Mouse (Mus musculus): ENCODE results near the gene Asl.

Asl gene

DNA sequence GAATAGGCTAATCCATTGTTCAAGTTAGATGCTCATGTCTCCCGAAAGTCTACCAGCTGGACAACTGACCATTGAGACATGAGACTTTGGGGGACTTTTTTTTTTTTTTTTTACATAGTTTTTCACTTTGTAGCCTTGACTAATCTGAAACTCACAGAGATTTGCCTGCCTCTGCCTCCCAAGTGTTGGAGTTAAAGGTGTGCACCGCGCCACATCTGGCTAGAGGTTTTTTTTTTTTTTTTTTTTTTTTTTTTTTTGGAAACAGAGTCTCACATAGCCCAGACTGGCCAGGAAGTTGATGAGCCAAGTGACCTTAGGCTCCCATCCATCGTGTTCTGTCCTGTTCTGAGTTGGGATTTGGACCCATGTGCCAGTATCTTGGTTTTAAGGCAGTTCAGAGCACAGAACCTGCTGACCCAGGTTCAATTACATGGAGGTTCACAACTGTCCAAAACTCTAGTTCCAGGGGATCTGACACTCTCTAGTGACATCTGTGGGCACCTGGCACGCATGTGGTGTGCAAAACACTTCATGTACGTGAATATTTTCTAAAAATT lies 20.9 kb downstream of the Asl start:
- no peak for DNase-seq (ENCODE audit: extremely low spot score, low read depth, low spot score)

DNA sequence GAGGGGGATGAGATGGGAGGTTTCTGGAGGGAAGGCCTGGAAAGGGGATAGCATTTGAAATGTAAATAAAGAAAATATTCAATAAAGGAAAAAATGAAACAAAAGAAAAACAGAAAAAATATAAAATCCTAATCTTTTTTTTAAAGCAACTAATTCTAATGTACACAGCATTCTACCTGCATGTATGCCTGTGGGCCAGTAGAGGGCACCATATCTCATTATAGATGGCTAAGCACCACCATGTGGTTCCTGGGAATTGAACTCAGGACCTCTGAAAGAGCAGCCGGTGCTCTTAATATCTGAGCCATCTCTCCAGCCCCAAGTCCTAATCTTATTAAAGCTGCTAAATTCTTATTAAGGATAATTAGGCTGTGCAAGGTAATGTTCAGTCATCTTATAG lies 21.7 kb downstream of the Asl start:
- no peak for DNase-seq (ENCODE audit: extremely low spot score, low read depth, low spot score)

DNA sequence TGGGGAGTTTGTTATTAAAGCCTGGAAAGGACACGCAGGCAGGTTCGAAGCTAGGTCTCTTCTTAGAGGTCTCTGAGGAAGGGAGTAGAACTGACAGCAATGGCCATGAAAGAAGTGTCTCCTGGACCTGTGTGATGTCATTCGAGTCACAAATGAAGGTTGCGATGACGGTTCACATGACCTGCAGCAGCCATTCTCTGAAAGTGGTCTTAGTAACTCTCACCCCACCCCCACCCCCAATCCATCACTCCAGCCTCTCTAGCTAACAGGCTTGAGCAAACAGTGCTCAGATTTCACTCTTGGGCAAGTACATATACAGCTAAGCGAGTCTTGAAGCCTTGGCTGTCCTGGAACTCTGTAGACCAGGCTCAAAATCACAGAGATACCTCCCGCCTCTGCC lies 25.8 kb downstream of the Asl start:
- no peak for DNase-seq (ENCODE audit: extremely low spot score, low read depth, low spot score)

DNA sequence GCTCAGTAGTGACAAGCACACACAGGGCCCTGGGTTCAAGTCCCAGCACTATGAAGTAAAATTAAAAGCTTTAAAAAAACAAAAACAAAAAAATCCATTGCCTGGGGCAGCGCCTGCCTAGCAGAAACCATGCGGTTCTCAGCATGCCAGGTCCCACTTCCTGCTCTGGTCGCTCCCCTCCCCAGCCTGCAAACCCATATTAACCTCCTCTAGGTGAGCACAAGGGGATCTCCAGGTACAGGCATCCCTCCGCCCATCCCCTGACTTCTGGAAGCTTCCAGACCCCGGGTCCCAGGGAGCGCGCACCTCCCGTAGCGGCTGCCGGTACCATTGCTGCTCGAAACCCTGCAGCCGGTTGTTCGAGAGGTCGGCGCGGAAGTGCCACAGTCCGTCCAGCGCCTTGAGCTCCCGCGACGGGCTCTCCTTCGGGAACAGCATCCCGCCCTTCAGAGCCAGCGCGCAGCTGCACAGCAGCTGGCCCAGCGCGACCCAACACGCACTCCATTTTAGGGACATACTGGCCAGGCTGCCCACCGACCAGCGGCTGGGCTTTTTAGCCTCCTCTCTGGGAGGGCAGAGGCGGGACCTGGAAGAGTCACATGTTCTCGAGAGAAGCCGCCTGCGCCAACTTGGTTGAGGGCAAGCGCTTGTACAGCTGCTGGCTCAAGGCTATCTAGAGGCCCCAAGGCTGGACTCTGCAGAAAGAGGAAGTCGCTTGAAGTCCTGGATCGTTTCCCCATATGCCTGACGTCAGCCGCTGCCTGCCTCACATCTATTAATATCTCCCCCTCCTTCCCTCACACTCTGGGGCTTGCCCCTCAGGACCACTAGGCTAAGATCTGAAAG lies 26.5 kb downstream of the Asl start, which contains the start of gene Gusb:
Gusb (minus strand) TSS at position 749 of the 846 bp plus-strand sequence.
- DNase-seq (ENCODE audit: extremely low spot score, low read depth, low spot score), result no peak

DNA sequence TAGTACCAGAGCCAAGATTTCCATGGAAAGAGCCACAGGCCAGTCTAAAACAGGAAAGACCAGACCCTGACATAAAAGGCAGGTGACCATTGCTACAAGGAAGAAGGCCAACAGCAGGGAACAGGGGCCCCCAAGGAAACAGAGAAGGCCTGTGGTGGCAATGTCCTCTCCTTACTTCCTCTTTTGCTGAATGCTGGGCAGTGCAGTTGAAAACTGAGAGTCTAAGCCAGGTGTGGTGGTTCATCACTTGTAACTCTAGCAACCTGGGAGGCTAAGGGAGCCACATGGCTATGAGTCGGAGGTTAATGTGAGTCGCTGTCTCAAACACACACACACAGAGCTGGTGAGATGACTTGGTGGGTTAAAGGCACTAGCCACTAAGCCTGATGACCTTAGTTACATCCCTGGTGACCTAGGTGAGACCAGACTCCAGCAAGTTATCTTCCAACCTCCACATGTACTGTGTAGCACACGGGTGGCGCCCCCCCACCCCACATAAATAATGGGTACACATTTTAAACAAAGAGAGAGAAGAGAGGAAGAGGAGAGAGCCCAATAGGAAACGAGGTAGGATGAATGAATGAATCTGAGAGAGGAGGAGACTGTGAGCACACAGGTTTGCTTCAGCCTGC lies 27.6 kb downstream of the Asl start:
- no peak for DNase-seq (ENCODE audit: extremely low spot score, low read depth, low spot score)

DNA sequence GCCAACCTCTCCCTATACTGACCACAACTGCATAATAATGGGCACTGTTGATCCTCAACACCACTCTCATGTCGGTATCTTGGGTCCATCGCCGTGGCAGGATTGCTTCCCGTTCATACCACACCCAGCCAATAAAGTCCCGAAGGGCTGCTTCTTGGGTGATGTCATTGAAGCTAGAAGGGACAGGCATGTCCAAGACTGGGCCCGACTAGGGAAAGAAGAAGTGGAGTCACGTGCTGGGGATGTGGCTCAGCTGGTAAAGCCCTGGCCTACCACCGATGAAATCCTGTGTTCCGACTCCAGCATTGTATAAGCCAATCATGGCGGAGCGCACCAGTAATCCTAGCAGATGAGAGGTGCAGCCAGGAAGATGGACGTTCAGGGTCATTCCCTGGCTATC lies 28.3 kb downstream of the Asl start:
- DNase-seq (ENCODE audit: extremely low spot score, low read depth, low spot score), result no peak

DNA sequence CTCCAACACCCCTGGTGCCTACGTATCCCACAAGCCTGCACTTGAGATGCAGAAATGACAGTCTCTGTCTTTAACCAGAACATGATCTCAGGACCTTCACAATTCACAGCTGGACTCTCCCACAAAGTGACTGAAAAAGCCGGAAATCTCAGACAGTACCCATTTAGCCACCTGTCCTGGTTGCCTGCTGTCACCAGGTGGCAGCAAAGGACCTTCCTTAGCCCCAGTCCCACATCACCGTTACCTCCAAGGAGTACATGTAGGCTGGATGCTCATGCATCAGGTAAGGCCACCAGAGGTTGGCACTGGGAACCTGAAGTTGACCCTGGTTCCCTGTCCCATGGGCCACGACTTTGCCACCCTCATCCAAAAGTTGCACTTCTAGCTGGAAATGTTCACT lies 29.9 kb downstream of the Asl start:
- DNase-seq (ENCODE audit: extremely low spot score, low read depth, low spot score), result no peak

DNA sequence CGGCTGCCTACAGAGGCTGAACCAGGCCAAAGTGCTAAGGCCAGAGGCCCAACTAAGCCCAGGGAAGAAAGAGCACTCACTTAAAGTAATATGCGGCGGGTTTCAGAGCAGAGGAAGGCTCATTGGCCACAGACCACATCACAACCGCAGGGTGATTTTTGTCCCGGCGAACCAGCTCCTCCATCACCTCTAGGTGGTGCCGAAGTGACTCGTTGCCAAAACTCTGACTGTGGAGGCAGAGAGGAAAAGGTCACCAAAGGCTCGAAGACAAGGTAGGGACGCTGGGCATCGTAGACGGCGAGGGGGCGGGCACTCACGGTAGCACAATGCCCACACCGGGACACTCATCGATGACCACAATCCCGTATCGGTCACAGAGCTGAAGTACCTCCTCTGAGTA lies 31.3 kb downstream of the Asl start:
- no peak for DNase-seq (ENCODE audit: extremely low spot score, low read depth, low spot score)

DNA sequence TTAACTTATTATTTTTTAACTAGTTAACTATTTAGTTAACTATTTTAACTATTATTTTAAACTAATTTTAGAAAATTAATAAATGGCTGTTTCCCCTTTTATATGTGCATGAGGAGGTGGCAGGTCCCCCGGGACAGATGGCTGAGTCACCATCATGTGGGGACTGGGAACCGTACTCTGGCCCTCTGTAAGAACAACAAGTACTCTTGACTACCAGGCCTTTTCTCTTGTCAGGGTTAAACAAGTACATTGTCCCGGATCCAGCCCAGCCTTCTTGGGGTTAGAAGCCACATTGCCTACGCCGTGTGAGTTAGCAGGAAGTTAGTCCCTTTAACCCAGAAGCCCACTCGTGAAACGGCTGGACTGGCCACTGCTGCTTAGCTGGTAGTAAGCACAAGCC lies 34.1 kb downstream of the Asl start:
- DNase-seq (ENCODE audit: extremely low spot score, low read depth, low spot score), result no peak

DNA sequence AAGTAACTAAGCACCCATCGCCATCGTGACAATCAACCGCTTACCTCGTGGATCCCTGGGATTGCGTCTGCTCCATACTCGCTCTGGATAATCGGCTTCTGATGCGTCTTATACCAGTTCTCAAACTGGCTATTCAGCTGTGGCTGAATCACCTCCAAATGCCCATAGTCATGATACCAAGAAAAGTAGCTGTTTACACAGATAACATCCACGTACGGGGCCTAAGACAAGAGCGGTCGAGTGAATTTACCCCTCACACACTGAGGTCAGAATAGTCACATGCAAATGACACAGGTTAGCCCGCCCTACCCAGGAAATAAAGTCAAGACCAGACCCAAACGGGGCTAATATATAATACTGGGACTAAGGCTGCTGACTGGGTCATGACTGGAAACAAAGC lies 35.7 kb downstream of the Asl start:
- no peak for DNase-seq (ENCODE audit: extremely low spot score, low read depth, low spot score)

DNA sequence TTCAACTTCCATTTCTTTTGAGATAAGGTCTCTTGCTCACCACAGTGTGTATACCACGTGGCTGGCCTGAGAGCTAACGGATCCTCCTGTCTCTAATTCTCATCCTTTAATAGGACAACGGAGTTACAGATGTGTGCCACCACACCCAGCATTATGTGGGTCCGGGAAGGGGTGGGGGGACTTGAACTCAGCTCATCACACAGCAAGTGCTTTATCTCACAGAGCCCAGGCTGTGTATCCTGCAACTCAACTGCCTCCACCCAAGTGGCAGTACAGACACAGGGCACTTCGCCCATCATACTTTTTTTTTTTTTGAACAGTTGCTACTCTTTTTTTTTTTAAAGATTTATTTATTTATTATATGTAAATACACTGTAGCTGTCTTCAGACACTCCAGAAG lies 37.1 kb downstream of the Asl start:
- DNase-seq (ENCODE audit: extremely low spot score, low read depth, low spot score), result no peak

DNA sequence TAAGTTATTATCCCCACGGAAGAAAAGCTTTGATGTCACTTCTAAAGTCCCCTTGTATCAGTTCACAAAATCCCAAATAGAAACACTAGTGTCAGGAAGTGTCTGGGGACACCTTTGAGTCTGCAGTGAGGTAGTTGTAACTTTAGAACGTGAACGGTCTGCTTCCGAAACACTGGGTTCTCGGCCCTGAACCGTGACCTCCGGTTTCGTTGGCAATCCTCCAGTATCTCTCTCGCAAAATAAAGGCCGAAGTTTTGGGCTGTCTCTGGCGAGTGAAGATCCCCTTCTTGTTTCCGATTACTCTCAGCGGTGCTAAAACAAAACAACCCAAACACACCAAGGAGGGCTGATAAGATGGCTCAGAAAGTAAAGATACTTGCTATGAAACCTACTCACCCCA lies 39.7 kb downstream of the Asl start:
- DNase-seq (ENCODE audit: extremely low spot score, low read depth, low spot score), result no peak

DNA sequence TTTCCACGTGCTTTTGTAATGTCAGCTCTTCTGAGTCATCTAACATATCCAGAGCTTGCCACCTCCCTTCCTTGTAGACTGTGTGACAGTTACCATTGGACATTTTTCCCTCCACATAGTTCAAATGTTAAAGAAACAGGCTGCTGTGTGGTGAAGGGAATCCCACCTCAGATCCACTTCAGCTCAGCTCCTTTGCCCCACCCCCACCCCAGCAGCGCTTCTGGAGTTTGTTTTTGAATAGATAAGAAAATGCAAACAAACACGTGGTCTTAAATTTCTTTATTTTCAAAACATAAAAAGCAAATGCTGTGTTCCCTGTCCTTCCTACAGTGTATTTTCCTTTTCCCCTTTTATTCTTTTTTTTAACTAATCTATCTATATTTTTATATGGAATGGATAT lies 48.8 kb downstream of the Asl start:
- no peak for DNase-seq (ENCODE audit: extremely low spot score, low read depth, low spot score)

DNA sequence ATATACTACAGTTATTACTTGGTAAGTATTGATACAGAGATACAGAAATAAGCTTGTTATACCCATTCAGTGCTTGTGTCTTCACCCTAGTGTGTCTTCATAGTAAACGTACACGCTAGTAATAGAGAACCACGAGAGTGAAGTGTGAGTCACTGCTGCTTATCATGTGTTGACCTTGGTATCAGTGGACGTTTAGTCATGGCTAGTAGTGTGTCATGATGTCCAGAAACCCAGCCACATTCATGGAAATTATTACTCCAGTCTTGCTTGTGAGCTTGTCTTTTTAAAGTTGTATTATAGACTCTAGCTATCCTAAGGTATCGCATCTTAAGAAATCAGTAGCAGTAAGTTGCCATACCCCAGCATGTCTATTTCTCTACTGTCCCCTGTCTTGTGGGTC lies 50.4 kb downstream of the Asl start:
- no peak for DNase-seq (ENCODE audit: extremely low spot score, low read depth, low spot score)

DNA sequence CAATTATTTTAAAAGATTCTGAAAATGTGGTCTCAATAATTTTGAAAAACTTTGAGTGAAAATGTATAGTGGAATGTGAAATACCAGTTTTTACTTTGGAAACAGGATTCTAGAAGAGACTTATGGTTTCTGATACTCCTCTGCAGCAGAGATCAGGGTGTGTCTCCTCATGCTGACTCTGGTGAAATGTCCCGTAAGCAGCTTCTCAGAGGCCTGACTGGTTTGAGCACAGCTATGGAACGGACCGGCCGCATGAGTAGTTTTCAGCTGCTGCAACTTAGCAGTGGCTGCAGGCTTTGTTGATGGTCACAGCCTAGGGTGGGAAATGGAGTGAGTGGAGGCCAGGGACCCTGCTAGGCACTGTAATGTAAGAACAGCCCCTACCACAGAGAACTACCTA lies 51.3 kb downstream of the Asl start:
- no peak for DNase-seq (ENCODE audit: extremely low spot score, low read depth, low spot score)

DNA sequence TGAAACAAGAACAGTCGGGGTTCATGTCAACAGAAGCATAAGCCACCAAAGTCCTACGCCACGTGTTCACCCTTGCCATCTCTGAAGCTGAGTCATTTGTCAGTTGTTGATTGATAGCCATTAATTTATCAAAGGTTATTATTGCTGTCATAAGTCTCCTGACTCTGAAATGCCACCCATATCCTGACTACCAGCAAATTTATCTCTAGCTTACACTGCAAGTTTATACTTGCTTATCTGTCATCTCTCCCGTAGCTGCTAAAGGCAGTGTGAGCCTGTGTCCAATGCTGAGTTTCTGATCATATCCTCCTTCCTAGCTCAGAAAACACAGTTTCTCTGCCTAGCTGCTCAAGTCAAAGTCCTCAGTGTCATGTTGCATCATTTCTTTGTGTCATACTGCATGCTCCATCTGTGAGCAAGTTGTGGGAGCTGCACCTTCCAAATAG lies 54.2 kb downstream of the Asl start:
- no peak for DNase-seq (ENCODE audit: extremely low spot score, low read depth, low spot score)

DNA sequence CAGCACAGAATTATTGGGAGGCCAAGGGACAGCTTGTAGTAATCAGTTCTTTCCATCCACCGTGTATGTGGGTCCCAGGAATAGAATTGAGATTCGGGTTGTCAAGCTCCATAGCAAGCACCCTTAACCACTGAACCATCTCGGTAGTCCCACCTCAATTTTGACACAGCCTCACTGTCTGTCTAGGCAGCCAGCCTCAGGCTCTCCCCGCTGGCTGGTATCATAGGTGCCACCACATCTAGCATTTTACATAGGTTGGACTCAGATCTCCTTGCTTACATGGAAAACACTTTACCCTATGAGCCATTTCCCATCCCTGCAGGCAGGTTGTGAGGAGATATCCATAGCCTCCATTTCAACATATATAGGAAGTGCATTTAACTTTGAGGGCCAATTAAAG lies 54.7 kb downstream of the Asl start:
- no peak for DNase-seq (ENCODE audit: extremely low spot score, low read depth, low spot score)

DNA sequence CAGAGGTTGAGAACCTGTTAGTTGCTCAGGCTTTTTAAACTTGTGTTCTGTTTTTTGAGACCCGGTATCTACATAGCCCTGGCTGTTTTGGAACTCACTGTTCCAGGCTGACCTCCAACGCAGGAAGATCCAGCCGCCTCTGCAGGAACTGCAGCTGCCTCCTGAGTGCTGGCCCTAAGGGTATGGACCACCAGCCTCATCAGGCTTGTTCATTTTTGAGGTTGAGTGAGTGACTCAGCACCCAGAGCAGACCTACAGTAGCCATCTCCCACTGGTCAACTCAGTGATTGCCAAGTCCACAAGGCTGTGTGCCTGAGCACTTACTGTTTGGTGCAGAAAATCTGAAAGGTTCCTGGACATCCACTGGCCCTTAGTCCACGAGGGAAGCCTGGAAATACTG lies 57.6 kb downstream of the Asl start:
- DNase-seq (ENCODE audit: extremely low spot score, low read depth, low spot score), result no peak

DNA sequence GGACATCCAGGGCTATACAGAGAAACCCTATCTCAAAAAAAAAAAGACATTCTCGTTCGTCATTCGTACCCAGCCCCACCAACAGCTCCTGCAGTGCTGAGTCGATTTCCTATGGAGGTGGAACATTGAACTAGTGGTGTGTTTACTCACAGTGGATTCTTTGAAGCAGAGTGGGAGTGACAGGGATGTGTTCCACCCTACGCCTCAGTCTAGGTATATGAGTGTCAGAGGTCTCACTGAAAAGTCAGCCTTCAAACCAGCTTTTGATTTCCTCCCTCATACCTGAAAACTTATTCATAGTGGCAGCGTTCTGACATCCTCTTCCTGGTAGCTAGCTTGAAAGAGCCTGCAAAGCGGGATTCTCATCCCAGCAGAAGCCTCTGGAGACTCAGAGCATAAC lies 60.6 kb downstream of the Asl start:
- no peak for DNase-seq (ENCODE audit: extremely low spot score, low read depth, low spot score)

DNA sequence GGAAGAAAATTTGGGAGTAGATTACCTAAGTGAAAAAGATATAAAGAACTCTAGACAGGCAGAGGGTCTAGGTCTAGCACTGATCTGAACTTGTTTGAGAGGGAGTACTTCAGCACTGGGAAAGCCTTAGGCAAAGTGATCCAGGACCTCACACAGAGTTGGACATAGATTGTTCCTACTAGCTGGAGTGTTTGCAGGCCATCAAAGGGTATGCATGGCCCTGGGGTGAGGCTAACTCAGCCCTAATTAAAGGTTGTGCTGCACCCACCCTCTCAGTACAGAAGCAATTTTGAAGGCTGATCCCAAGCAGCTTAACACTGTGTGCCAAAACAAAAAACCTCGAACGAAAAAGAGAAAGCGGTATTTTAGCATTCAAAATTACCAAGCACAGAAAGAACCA lies 62.6 kb downstream of the Asl start:
- DNase-seq (ENCODE audit: extremely low spot score, low read depth, low spot score), result no peak

DNA sequence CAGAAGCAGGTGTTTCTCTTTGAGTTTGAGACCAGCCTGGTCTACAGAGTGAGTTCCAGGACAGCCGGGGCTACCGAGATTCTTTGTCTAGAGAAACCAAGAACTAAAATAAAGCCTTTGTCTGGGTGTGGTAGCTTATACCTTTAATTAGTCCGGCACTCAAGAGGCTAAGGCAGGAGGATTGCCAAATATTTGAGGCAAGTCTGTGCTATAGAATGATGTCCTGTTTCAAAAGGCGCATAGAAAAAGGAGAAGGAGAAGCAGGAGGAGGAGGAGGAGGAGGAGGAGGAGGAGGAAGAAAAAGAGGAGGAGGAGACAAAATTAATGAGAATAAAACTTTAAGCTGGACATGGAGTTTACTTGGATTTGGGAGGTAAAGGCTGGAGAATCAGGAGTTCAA lies 65.8 kb downstream of the Asl start:
- no peak for DNase-seq (ENCODE audit: extremely low spot score, low read depth, low spot score)

All from hindlimb bud, embryonic 11.5 days (tissue).